Mouse (Mus musculus) monocyte, adult 59 days (primary cell): ENCODE data around the gene Sipa1. TPM values are rescaled to one million over a fixed set of nuclear protein-coding genes. Genes with fewer than 3 reads are reported as not detected.

Source experiments
- total RNA-seq, 2 experiments: library from RNA; stranded (reverse); gene quantifications; one replicate each; pipeline ENCODE4 v1.2.4; 2023

Sipa1 gene
- total RNA-seq, result 100 to 1,000 TPM; 153 to 157 TPM

DNA sequence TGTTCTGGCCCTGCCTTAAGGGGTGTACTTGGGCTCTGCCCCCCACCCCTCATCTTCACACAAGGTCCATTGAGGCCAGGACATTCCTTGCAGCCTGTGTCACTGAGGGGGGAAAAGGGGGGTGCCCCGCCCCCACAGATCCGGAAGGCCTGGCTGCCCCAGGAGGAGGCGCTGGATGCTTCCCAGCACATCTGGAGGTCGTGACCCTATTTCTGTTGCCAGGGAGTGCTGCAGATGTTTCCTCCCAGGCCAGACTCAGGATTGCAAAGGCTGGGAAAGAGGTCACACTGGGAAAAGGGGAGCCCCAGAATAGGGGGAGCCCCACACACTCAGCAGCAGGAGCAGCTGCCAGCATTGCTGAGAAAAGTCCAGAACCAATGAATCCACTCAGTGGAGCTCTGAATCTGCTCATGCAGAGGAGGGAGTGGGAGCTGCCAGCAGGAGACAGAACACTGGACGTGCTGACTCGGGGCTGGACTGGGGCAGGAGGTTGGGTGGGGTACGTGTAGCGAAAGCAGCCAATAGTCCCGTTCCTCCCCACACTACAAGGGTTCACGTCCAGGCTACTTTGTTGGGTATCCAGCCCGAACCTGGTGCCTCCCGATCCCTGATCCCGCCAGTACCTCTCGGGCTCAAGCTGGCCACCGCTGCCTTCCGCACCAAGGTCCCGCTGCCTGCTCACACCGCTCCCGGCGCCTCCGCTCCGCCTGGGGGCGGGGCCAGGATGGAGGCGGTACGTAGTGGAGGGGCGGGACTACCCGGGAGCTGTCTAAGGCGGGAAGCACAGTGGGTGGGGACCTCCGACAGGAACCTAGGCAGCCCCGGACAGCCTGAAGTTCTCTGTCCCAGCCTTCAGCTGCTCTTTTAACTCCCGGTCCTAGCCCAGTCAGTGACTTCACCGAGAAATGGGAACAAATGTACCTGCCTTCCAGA is at the start of gene Sipa1:
TSS of gene Sipa1 (minus strand) at position 727 of the 933 bp plus-strand sequence.

DNA sequence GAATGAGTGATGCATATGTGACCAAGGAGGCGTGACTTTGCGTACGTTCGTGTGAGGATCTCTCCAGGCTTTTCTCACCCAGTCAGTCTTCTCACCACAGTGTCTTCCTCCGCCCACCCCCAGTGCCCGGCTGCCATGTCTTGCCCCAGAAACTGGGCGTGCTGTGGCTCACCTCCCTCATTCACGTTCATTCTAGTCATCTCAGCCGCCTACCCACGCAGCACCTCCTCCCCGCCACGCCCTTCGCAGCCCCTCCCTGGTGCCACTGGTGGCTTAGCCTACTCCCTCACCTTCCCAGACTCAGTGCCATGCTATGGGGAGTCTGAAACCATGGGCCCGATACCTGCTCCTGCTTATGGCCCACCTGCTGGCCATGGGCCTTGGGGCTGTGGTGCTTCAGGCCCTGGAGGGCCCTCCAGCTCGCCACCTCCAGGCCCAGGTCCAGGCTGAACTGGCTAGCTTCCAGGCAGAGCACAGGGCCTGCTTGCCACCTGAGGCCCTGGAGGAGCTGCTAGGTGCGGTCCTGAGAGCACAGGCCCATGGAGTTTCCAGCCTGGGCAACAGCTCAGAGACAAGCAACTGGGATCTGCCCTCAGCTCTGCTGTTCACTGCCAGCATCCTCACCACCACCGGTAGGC is 40.8 kb upstream of the Sipa1 start, which contains the start of gene Kcnk7:
TSS of gene Kcnk7 (plus strand) at position 205 of the 638 bp plus-strand sequence.

GRCm38 (mm10) chr19:5688200-5689087 is 24.9 kb upstream of the Sipa1 start, which contains the start of the genes Map3k11 and Pcnx3:
TSS of gene Map3k11 (plus strand) at chr19:5688742.
TSS of gene Pcnx3 (minus strand) at chr19:5688908.

GRCm38 (mm10) chr19:5637069-5638047 is 26.1 kb downstream of the Sipa1 start, which contains the start of gene Rela:
TSS of gene Rela (plus strand) at chr19:5637483.

GRCm38 (mm10) chr19:5609547-5610404 is 53.7 kb downstream of the Sipa1 start, which contains the start of gene Kat5:
TSS of gene Kat5 (minus strand) at chr19:5610237.

DNA sequence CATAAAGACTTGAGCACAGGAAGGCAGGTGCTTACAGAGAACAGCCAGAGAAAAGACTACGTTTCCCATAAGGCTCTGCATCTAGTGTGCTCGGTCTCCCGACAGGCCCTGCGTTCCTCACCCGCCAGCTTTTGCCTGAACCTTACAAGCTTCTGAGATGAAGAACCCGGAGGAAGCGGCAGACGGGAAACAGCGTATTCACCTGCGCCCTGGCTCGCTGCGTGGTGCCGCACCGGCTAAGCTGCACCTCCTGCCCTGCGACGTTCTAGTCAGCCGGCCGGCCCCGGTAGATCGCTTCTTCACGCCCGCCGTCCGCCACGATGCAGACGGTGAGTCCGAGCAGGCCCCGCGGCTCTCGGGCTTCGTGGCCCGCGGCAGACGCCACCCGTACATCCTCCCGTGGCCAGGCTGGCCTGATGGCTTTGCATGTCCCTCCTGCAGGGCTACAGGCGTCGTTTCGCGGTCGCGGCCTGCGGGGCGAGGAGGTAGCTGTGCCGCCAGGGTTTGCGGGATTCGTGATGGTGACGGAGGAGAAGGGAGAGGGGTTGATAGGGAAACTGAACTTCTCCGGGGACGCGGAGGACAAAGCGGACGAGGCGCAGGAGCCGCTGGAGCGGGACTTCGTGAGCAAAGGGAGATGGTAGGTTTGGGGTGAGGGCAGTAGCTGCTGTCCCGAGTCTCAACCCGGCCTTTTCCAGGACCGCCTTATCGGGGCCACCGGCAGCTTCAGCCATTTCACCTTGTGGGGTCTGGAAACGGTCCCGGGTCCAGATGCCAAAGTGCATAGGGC is 61.6 kb downstream of the Sipa1 start, which contains the start of gene Rnaseh2c:
TSS of gene Rnaseh2c (plus strand) at position 122 of the 790 bp plus-strand sequence.

Other genes starting within 250 kb of the Sipa1 start
- gene Drap1, start 238.7 kb downstream of the Sipa1 start, total RNA-seq, result 100 to 1,000 TPM; 165 to 176 TPM
- 10 to 100 TPM; 46.9 to 52.7 TPM for gene AI837181, start 238.6 kb downstream of the Sipa1 start, total RNA-seq
- gene Fosl1, start 216.2 kb downstream of the Sipa1 start, total RNA-seq, result 1 to 10 TPM; 2.0 to 3.2 TPM
- gene Ccdc85b, start 205.8 kb downstream of the Sipa1 start, total RNA-seq, result 1 to 10 TPM; 3.7 to 4.6 TPM
- 10 to 100 TPM; 80.6 to 81.0 TPM for gene Fibp, start 203.1 kb downstream of the Sipa1 start, total RNA-seq
- under 1 TPM; 0.46 to 0.73 TPM for gene Ctsw, start 195.2 kb downstream of the Sipa1 start, total RNA-seq
- gene Efemp2, start 189.8 kb downstream of the Sipa1 start, total RNA-seq, result 1 to 10 TPM; 5.1 to 6.7 TPM
- gene Mus81, start 175.3 kb downstream of the Sipa1 start, total RNA-seq, result 10 to 100 TPM; 16.7 to 17.4 TPM
- 1,000 to 10,000 TPM; 1,345 to 1,440 TPM for gene Cfl1, start 173.3 kb downstream of the Sipa1 start, total RNA-seq
- gene 1700020D05Rik, start 159.9 kb downstream of the Sipa1 start, total RNA-seq, result 1 to 10 TPM; 1.3 to 1.4 TPM
- 1 to 10 TPM; 2.0 to 4.9 TPM for gene Snx32, start 153.2 kb downstream of the Sipa1 start, total RNA-seq
- not detected for gene Ovol1, start 103.1 kb downstream of the Sipa1 start, total RNA-seq
- gene Ap5b1, start 95.7 kb downstream of the Sipa1 start, total RNA-seq, result 10 to 100 TPM; 35.2 to 39.9 TPM
- 10 to 100 TPM; 64.5 to 74.1 TPM for gene Rnaseh2c, start 61.8 kb downstream of the Sipa1 start, total RNA-seq
- gene Kat5, start 53.5 kb downstream of the Sipa1 start, total RNA-seq, result 10 to 100 TPM; 87.2 to 88.5 TPM
- 100 to 1,000 TPM; 150 to 154 TPM for gene Rela, start 26.2 kb downstream of the Sipa1 start, total RNA-seq
- gene Map3k11, start 25.0 kb upstream of the Sipa1 start, total RNA-seq, result 100 to 1,000 TPM; 113 to 114 TPM
- 100 to 1,000 TPM; 112 to 131 TPM for gene Pcnx3, start 25.2 kb upstream of the Sipa1 start, total RNA-seq
- gene Kcnk7, start 40.7 kb upstream of the Sipa1 start, total RNA-seq, result not detected
- 100 to 1,000 TPM; 236 to 244 TPM for gene Ehbp1l1, start 62.6 kb upstream of the Sipa1 start, total RNA-seq
- 100 to 1,000 TPM in 1 of 2 experiments, 10 to 100 TPM in 1; 98.8 to 107 TPM for gene Fam89b, start 65.9 kb upstream of the Sipa1 start, total RNA-seq
- 1 to 10 TPM; 3.8 to 5.4 TPM for gene Ltbp3, start 77.2 kb upstream of the Sipa1 start, total RNA-seq
- gene Scyl1, start 107.7 kb upstream of the Sipa1 start, total RNA-seq, result 100 to 1,000 TPM in 1 of 2 experiments, 10 to 100 TPM in 1; 92.2 to 100 TPM
- gene Frmd8, start 211.6 kb upstream of the Sipa1 start, total RNA-seq, result 10 to 100 TPM; 80.4 to 88.1 TPM
- gene Slc25a45, start 214.1 kb upstream of the Sipa1 start, total RNA-seq, result 10 to 100 TPM; 77.6 to 84.5 TPM
- 1 to 10 TPM; 1.1 to 1.6 TPM for gene Tigd3, start 230.4 kb upstream of the Sipa1 start, total RNA-seq
- 100 to 1,000 TPM; 131 to 160 TPM for gene Dpf2, start 249.3 kb upstream of the Sipa1 start, total RNA-seq